Mouse (Mus musculus) olfactory bulb, adult 2 months (tissue): ENCODE data around the gene Rasa3.

Source experiments
- CTCF ChIP-seq: fragments of 200-500 bp; IDR thresholded peaks from 2 replicates; pipeline ENCODE4 v1.5.1; 2012; ENCODE audit warnings: low read depth, mild to moderate bottlenecking, low read length, moderate library complexity; ENCODE audit not compliant: insufficient read depth
- POLR2A ChIP-seq: fragments of 200-500 bp; IDR thresholded peaks from 2 replicates; pipeline ENCODE4 v1.6.1; 2012; ENCODE audit warnings: mild to moderate bottlenecking, low read depth, low read length, moderate library complexity; ENCODE audit not compliant: insufficient read depth

DNA sequence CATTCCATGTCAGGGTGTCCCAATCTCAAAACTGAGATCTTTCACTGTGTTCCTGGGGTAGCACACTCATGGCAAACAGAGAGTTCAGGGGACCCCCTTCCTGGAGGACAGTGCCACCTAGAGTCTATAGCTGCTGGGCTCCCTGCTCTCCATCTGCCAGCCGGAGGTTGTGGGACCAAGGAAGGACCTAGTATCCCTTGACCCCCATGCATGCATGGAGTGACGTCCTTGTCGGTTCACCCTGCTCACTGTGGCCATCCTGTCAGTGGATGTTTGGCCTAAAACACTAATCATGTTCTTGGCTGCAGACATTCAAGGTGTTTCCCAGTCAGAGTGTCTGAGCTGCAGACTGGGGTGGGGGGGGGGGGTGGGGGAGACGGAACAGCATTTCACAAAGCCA, 129.2 kb downstream of the Rasa3 start:
- TF ChIP-seq CTCF = peak; percentile 24; the same call in 1 of the 2 replicates
- no peak for TF ChIP-seq POLR2A
